Mouse (Mus musculus): ENCODE results near the gene Tle4. TPM values are rescaled to one million over a fixed set of nuclear protein-coding genes. Genes with fewer than 3 reads are reported as not detected.

Gene Tle4
- polyA plus RNA-seq, 1 experiment = 16.0 TPM

DNA sequence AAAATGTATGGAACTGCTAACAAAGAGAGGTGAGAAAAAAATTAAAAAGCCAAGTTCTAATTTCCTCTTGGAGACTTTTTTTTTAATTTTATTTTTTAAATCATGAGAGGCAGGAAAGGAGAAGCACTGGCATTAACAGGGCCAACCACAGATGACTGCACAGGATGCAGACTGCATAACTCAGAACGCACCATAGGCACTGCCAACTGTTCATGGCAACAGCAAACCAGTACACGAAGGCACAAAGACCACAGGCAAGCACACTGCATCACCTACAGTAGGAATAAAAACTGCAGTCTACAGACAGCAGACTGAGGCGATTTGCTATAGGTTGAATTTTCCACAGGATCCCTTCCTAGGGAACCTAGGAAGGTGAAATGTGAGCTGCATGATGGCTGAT, 112.7 kb downstream of the Tle4 start:
- Histone ChIP-seq H3K4me1 (ENCODE audit: control insufficient read depth, insufficient read depth, low read length) (peaks cover 5% of the 10 kb centered on the region), H3K4me3 (replicated peaks; ENCODE audit: extremely low read depth, low read depth, low read length) (no peak overlapping the region)
- TF ChIP-seq CTCF (IDR thresholded peaks at IDR 0.05; ENCODE audit: insufficient read depth, low read length) (no peak), POLR2A (IDR thresholded peaks at IDR 0.05; ENCODE audit: borderline replicate concordance, extremely low read depth, low read depth, low read length) (no peak)
- no peak for DNase-seq
- 70% methylated on average over 3 of the region's 3 CpGs for WGBS

DNA sequence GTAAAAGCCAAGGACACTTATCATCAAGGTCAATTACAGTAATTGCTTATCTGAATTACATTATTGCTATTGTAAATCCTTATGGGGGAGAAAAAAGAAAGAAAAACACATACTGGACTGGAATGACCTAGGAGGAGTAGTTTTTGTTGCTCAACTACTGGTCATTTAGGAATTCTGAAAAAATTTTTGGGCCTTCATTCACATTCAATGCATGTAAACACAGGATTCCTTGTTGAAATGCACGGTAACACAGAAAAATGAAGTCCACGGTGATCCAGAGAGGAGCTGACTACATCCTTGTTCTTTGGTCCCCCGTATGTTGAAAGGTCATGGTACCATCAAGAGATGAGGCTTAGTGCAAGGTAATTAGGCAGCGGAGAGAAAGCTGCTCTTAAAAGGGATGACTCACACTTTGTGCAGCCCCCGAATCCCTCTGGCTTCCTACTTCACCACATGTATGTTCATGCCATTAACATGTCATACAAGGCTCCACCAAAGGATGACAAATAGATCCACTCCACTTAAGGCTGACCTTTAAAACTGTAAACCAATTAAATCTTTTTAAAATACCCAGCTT, 115.2 kb downstream of the Tle4 start:
- DNase-seq = no peak
- Histone ChIP-seq H3K4me3 (replicated peaks; ENCODE audit: extremely low read depth, low read depth, low read length) (no peak overlapping the region), H3K4me1 (ENCODE audit: control insufficient read depth, insufficient read depth, low read length) (peaks cover 9% of the 10 kb centered on the region)
- TF ChIP-seq POLR2A (IDR thresholded peaks at IDR 0.05; ENCODE audit: borderline replicate concordance, extremely low read depth, low read depth, low read length) (no peak), CTCF (IDR thresholded peaks at IDR 0.05; ENCODE audit: insufficient read depth, low read length) (no peak)
- 89% methylated on average over 5 of the region's 5 CpGs for WGBS

DNA sequence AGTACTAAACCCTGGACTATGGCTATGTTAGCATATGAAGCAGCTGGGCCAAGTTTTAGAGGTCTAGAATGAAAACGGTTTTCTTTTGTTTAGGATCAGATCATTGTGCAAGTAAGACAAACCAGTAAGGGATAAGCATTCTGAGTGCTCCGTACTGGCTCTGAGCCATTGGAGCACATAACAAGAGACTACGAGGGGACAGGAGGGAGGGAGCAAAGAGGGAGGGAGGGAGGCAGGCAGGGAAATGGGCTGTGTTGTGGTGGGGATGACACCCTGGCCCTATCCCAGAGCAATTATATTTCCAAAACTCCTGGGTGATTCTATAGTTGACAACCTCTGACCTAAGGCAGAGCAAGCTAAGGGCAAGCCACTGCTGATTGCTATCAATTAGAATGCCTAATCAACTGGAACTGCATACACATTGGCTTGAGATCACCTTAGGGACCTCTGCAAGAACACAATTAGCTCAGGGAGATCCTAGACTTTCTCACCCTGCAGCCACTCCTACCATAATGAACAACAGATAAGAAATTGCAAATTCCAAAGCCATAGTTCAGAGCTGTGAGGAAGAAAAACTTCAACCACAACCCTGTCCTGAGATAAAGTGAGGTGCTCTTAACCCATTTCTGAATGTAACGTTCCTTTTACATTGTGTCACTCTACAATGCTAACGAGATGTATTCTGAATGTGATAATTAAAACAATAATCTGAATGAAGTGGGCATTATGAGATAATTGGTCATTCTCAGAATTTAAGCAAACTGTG, 115.9 kb downstream of the Tle4 start:
- Histone ChIP-seq H3K4me1 (ENCODE audit: control insufficient read depth, insufficient read depth, low read length) (peaks cover 9% of the 10 kb centered on the region), H3K4me3 (replicated peaks; ENCODE audit: extremely low read depth, low read depth, low read length) (no peak overlapping the region)
- TF ChIP-seq POLR2A (IDR thresholded peaks at IDR 0.05; ENCODE audit: borderline replicate concordance, extremely low read depth, low read depth, low read length) (no peak), CTCF (IDR thresholded peaks at IDR 0.05; ENCODE audit: insufficient read depth, low read length) (no peak)
- no peak for DNase-seq
- 40% methylated on average over 5 of the region's 5 CpGs for WGBS

DNA sequence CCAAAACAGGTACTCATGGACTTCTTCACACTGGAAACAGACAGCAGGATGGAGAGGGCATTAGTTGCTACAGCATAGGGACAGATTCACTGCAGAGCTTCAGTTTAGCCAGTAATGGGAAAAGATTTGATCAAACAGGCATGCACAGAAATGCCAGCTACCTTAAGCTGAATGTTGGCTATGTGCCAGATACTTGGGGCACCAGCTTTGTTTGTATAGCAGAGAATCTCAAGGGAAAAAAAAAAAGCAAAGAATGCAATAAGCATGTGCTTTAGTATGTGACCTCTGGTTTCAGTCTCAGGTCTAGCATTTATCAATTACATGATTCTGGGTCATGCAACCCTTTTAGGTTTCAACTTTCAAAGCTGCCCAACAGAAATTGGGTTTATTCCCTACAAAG, 118.1 kb downstream of the Tle4 start:
- TF ChIP-seq CTCF (IDR thresholded peaks at IDR 0.05; ENCODE audit: insufficient read depth, low read length) (no peak), POLR2A (IDR thresholded peaks at IDR 0.05; ENCODE audit: borderline replicate concordance, extremely low read depth, low read depth, low read length) (no peak)
- Histone ChIP-seq H3K4me3 (replicated peaks; ENCODE audit: extremely low read depth, low read depth, low read length) (no peak overlapping the region), H3K4me1 (ENCODE audit: control insufficient read depth, insufficient read depth, low read length) (peaks cover 9% of the 10 kb centered on the region)
- DNase-seq = no peak

DNA sequence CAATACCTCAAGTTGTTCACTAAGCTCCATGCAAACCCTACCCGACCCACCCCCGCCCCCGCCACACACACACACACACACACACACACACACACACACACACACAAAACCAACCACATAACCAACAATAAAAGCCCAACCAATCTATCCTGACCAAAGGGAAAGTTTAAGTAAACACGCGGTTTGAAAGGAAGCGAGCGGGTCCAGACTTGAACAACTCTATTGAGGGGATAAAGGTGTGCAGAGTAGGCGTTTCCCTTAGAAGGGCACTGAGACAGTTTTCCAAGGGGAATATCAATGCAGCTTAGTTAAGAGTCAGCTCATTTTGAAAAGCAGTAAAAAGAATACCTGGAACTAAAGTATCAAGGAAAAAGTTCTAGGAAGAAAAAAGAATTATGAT, 128.5 kb downstream of the Tle4 start:
- Histone ChIP-seq H3K4me1 (ENCODE audit: control insufficient read depth, insufficient read depth, low read length) (no peaks in the 10 kb centered on the region), H3K4me3 (replicated peaks; ENCODE audit: extremely low read depth, low read depth, low read length) (no peak overlapping the region)
- TF ChIP-seq CTCF (IDR thresholded peaks at IDR 0.05; ENCODE audit: insufficient read depth, low read length) (no peak), POLR2A (IDR thresholded peaks at IDR 0.05; ENCODE audit: borderline replicate concordance, extremely low read depth, low read depth, low read length) (no peak)
- no peak for DNase-seq
- WGBS = 82% methylated on average over 7 of the region's 8 CpGs

DNA sequence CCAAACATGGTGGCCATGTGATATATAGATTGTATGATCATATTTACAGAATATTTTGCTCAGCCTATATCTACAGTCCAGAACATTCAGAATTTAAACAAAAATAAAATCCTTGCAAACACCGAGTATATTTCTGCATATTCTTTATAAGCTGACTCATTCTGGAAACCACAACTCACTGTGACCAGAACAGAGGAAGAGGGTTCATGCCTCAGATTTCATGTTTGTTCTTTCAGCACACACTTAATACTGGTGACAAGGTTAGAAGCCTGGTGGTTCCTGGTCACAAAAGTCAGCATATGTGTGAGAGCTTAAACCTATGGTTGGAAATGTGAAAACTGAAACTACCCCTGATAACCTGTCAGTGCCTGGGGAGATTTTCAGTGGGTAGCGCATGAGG, 129.1 kb downstream of the Tle4 start:
- no peaks in the 10 kb centered on the region for H3K4me1 ChIP-seq (ENCODE audit: control insufficient read depth, insufficient read depth, low read length)
- 73% methylated on average over 2 of the region's 2 CpGs for WGBS
- TF ChIP-seq CTCF (IDR thresholded peaks at IDR 0.05; ENCODE audit: insufficient read depth, low read length) = no peak
- no peak for TF ChIP-seq POLR2A (IDR thresholded peaks at IDR 0.05; ENCODE audit: borderline replicate concordance, extremely low read depth, low read depth, low read length)
- DNase-seq = no peak
- no peak overlapping the region for H3K4me3 ChIP-seq (replicated peaks; ENCODE audit: extremely low read depth, low read depth, low read length)

DNA sequence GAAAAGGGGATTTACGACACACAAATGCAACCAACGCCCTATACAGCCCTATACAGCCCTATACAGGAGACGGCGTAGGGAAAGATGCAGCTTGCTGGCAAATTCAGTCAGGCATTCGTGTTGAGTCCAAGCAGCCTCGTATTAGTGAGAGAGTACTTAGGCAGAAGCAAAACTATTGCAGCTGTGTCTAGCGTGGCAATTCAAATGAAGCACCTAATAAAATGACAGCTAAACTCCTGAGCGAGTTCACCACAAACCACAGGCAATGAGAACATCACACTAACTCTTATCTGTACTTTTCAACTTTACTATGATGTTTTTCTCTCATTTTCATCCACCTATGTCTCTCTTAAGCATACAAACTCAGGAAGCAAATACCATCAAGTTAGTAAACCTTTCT, 131.8 kb downstream of the Tle4 start:
- TF ChIP-seq CTCF (IDR thresholded peaks at IDR 0.05; ENCODE audit: insufficient read depth, low read length) (no peak), POLR2A (IDR thresholded peaks at IDR 0.05; ENCODE audit: borderline replicate concordance, extremely low read depth, low read depth, low read length) (no peak)
- Histone ChIP-seq H3K4me3 (replicated peaks; ENCODE audit: extremely low read depth, low read depth, low read length) (no peak overlapping the region), H3K4me1 (ENCODE audit: control insufficient read depth, insufficient read depth, low read length) (no peaks in the 10 kb centered on the region)
- DNase-seq = no peak
- WGBS = 87% methylated on average over 8 of the region's 8 CpGs

DNA sequence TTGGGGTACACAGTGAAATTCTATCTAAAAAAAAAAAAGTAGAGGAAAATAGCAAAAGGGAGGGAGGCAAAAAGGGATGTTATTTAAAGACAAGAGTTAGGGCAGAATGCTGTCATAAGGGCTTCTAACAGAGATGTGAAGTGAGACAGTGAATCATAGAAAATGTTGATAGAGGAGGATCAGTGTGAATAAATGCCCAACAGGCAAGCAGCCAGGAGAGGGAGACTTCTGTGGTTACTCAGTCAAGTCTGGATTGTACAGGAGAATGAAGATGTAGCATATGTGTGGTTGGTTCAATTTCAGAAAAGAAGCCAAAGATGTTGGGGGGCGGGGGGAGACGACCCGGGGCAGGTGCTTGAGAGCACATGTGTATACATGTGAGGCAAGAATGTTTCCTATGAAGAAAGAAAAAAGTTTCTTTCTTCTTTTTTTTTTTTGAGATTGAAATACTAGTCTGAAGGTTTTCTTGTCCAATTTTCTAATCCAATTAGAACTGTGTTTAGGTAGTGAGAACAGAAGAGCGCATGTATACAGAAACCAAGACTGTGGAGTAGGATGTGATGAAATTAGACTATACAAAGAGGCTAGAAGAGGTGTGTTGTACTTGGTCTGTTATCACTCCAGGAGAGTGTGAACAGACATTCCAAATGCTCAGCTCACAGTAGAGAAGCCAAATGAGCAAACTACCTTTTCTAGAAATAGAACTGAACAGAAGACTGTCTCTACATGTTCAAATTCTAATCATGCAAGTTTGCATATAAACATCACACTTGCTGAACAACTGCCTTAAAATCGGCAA, 134.4 kb downstream of the Tle4 start:
- H3K4me1 ChIP-seq (ENCODE audit: control insufficient read depth, insufficient read depth, low read length) = no peaks in the 10 kb centered on the region
- WGBS = 90% methylated on average over 5 of the region's 5 CpGs
- no peak for DNase-seq
- no peak overlapping the region for H3K4me3 ChIP-seq (replicated peaks; ENCODE audit: extremely low read depth, low read depth, low read length)
- TF ChIP-seq POLR2A (IDR thresholded peaks at IDR 0.05; ENCODE audit: borderline replicate concordance, extremely low read depth, low read depth, low read length) = no peak
- no peak for TF ChIP-seq CTCF (IDR thresholded peaks at IDR 0.05; ENCODE audit: insufficient read depth, low read length)

DNA sequence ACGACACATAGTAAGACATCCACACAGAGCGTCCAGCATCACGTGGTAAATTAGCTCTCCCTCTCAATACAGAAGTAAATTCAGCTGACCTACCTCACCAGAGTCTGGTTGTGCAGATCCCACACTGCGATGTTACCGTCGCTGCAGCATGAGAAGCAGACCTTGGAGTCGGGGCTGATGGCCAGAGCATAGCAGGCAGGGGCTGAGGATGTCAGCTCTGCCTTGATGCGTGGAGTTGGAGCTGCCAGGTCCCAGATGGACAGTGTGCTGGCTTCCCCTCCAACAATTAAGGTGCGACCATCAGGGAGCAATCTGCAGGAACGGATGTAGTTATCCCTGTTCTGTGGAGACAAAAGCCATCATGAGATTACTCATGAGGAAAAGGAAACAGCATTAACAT, 144.4 kb downstream of the Tle4 start:
- TF ChIP-seq POLR2A (IDR thresholded peaks at IDR 0.05; ENCODE audit: borderline replicate concordance, extremely low read depth, low read depth, low read length) (no peak), CTCF (IDR thresholded peaks at IDR 0.05; ENCODE audit: insufficient read depth, low read length) (no peak)
- no peak for DNase-seq
- Histone ChIP-seq H3K4me3 (replicated peaks; ENCODE audit: extremely low read depth, low read depth, low read length) (no peak overlapping the region), H3K4me1 (ENCODE audit: control insufficient read depth, insufficient read depth, low read length) (no peaks in the 10 kb centered on the region)
- WGBS = 91% methylated on average over 10 of the region's 10 CpGs

All from lung, adult 2 months (tissue).